Mouse (Mus musculus): ENCODE results near the gene Htr5b.

Htr5b gene

GRCm38 (mm10) chr1:121528399-121528720, at the start of gene Htr5b:
Gene Htr5b (minus strand): TSS chr1:121528465.
- DNase-seq, result peak; percentile 14

GRCm38 (mm10) chr1:121577491-121577890, 49.2 kb upstream of the Htr5b start:
- DNase-seq, result no peak

DNA sequence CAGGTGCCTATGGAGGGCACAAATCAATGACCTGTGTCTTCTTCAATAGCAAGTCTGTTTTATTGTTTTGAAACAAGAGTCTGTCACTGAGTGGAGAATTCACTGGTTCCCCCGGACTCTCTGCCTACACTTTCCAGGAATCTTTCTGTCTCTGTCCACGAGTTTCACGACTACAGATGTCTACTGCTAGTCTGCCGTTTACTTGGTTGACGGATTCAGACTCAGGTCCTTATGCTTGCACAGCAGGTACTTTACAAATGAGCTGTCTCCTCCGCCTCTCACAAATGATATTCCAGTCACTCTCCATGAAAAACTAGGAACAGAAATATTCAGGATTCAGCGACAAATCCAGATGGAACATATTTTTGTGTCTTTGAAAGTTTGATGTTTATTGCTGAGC, 42.3 kb upstream of the Htr5b start:
- no peak for DNase-seq

- peak; percentile 95 for DNase-seq
Observed at GRCm38 (mm10) chr1:121567521-121568489, 39.5 kb upstream of the Htr5b start, which contains the start of gene Ddx18. Gene Ddx18 (minus strand): TSS chr1:121567989.

- no peak for DNase-seq
Observed at GRCm38 (mm10) chr1:121557861-121558260, 29.6 kb upstream of the Htr5b start.

DNA sequence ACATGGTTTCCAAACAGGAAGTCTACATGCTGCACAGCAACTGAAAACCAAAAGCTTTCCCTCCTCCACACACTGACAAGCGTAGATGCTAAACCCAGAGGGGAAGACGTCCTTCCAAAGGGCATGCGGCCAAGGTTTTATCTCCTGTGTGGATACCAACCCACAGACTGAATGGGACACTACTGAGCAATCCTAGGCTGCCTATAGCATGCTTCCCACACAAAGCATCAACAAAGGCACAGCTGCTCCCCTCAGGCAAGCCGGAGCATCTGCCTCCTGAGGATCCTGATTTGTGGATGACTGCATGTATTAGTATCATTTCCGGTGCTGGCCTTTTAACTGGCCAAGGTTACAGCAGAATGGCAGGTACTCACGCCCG, 23.2 kb upstream of the Htr5b start:
- no peak for DNase-seq

- DNase-seq, result no peak
Observed at GRCm38 (mm10) chr1:121550801-121551456, 22.7 kb upstream of the Htr5b start.

DNA sequence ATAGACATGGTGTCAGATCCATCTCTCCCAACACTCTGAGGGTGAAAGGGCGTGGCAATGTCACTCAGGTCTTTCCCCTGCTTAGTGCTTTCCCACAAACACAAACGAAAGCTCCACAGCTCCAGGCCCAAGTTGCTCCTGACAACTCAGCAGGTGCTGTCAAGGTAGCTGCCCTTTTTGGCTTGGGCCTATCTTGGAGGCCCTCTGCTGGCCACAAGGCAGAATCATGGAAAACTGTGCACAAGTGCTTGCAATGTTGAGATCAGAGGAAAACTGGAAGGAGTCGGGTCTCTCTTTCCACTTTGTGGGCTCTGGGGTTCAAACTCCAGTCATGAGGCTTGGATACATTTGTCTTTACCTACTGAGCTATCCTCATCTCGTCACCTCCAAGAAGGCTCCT, 21.2 kb upstream of the Htr5b start:
- no peak for DNase-seq

GRCm38 (mm10) chr1:121548667-121549066, 20.4 kb upstream of the Htr5b start:
- no peak for DNase-seq

DNA sequence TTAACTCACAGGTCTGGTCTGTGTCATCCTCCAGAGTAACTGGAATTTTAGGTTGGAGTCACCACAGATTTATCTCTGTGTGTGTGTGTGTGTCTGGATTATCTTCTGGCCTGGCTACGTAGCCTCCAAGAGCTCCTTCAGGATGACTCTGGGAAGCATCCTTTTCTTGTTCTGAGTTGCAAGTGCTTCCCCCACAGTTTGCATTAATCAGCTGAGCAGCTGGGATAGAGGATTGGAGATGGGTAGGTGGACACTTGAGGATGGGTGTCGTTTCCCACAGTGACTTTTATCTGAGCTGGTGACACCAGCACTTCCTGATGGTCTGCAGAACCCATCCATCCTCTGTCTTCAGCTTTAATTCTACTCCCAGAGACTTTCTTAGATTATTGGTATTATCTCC, 18.6 kb upstream of the Htr5b start:
- DNase-seq, result no peak

GRCm38 (mm10) chr1:121540361-121540760, 12.1 kb upstream of the Htr5b start:
- no peak for DNase-seq

- DNase-seq, result no peak
Observed at GRCm38 (mm10) chr1:121531439-121531838, 3.2 kb upstream of the Htr5b start.

DNA sequence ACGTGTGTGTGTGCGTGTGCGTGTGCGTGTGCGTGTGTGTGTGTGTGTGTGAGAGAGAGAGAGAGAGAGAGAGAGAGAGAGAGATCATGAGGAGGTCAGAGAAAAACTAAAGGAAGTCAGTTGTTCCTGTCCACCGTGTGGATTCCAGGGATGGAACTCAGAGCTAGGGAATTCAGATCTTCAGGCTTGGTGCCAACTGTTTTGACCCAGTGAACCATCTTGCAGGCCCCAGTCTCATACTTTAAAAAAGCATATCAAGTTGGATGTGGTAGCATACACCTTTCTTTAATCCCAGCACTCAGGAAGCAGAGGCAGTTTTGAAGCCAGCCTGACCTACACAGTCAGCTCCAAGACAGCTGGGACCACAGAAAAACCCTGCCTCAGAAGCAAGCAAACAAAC, 1.0 kb upstream of the Htr5b start:
- no peak for DNase-seq

DNA sequence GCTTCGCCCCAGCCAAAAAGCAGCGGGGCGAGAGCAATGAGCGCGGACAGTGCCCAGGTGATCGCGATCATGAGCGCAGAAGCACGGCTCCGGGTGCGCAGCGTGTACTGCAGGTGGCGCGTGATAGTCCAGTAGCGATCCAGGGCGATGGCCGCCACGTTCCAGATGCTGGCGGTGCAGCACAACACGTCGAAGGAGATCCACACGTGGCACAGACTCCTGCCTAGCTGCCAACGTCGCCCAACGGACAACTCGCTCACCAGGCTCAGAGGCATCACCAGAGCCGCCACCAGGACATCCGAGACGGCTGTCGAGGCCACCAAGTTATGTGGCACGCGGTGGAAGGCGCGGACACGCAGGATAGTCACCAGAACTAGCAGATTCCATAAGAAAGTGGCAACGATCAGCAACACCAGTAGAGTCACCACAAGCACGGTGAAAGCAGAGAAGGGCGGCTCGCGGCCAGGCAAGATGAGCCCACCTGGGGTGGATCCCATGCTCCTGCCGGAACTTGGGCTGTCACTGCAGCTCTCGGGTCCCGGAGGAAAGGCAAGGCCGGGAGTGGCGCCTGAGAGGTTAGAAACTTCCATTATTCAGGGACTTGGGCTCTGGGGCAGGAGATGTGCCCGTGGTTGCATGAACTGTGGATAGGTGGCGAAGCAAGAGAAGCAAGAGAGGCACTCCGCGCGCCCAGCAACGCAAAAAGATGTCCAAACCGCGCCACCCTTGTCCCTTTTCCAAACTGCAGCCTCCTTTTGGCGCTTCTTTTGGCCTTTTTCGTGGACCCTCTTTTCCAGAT, 466 bp downstream of the Htr5b start:
- DNase-seq, result no peak

DNA sequence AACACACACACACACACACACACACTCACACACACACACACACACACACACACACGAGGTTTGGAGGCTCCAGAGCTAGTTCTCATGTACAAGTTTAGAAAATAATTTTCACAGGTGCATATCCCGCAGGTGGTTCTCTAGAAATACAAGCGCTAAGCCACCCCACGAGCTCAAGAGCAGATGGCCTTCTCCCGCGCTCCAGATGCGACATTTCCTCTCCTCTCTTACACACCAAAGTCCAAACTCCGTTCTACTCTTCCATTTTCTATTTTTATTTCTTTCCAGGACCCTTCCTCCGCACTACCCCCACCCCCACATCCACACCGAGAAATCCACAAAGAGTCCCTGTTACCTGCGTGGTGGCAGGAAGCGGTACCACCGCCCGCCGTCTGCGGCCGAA, 1.2 kb downstream of the Htr5b start:
- no peak for DNase-seq

DNA sequence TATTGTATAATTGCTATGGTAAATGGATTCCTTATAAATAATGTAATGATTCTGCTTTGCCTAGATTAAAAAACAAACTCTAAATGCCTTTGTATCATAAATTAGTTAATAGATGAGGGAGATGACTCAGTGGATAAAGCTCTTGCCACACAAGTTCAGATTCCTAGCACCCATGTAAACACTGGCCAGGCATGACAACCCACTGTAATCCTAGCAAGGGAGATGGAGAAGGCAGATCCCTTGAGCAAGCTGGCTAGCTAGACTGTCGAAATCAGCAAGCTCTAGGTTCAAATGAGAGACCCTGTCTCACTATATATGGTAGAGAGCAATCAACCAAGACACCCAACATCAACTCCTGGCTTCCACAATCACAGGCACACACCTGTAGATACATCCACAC, 9.7 kb downstream of the Htr5b start:
- no peak for DNase-seq

DNA sequence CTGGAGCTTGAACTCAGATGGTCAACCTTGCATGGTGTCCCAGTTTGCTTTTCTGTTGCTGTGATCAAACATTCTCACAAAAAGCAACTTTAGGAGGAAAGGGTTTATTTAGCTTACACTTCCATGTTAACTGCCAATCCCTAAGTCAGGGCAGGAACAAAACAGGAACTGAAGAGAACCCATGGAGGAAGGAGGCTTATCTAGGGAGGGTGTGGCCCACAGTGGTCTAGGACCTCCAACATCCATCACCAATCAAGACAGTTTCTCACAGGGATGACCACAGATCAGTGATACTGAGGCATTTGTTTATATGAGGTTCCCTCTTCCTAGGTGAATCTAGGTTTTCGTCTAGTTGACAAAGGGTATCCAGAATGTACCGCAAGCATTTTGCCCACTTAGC, 16.3 kb downstream of the Htr5b start:
- no peak for DNase-seq

DNA sequence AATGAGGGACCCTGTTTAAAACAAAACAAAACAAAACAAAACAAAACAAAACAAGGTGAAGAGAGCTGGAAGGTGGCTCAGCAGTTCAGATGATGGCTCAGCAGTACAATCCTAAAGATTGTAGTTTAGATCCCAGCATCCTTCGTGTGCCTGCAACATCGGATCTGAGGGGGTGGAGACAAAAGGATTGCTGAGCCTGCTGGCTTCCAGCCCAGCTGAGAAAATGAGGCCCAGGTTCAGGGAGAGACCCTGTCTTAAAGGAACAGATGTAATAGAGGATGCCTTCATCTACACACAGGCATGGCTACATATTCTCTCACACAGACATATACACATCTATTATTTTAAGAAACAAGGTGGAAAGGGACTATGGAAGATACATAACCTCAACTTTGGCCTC, 17.1 kb downstream of the Htr5b start:
- no peak for DNase-seq

DNA sequence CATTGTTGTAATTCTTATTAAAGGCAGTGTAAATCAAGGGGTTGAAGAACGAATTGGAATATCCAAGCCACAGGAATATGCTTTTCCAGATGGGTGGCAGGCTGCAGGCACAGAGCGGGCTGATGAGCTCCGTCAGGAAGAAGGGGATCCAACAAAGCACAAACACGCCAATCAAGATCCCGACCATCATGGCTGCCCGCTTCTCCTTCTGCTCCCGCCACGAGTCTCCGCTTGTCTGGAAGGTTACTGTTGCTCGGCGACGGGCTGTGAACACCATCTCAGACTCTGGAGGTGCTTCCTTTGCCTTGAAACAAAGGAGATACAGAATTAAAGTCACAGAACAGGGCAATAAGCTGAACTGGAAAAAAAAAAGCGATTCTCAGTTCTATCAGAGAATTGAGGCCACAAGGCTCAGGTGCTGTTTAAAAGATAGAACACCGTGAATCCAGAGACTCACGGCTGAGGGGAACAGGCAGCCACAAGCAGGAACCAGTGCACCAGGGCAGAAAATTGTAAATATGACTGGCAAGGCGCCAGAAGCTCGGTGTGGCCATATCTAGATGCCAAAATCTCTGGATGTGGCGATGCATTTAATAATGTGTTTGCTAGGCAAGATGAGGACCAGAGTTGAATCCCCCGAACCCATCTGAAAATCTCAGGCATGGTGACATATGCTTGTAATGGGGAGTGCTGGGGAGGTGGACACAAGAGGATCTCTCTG, 17.7 kb downstream of the Htr5b start:
- DNase-seq, result no peak

DNA sequence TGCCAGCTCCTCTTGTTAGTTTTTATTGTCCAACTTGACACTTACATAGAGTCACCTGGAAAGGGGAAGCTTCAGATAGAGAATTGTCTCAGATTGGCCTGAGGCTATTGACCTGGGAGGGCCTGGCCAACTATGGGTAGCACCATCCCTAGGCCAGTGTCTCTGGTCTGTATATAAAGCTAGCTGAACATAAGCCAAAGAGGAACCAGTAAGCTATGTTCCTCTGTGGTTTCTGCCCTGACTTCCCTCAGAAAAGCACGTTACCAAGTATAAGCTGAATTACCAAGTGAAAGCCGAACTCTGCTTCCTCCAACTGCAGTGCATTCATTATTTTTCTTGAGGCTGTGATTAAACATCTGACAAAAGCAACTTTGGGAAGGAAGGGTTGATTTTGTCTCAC, 19.5 kb downstream of the Htr5b start:
- DNase-seq, result no peak

DNA sequence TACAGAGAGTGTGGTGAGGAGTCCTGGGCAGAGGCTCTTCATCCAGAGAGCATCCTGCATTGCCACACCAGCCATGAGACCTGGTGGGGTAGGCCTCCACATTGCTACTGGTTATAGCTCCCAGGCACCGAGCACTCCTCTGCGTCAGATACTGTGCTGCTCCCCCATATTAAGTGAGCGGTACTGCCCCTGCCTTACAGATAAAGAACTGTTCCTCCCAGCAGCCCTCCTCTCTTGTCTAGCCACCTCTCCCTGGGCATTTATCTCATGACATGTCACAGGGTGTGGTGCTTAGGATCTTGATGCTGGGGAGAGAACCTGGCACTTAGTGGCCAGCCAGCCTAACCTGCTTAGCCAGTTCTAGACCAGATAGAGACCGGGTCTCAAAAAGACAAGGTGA, 31.2 kb downstream of the Htr5b start:
- DNase-seq, result no peak

DNA sequence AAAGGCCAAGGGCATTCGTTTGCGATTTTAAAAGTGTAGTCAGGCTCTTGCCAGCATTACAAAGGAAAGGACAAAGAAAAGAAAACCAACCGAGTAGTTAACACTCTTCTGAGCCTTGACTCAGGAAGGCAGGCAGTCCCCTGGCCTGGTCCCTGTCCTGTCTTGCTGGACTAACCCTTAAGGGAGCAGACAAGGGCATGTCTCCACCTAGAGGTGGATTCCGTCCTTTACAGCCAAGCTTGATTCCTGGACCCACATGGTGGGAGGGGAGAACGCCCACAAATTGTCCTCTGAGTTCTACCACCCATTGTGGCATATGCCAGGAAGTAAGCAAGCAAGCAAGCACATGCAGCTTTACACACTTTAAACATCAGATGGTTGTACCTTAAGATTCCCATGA, 38.0 kb downstream of the Htr5b start:
- peak; percentile 27 for DNase-seq

DNA sequence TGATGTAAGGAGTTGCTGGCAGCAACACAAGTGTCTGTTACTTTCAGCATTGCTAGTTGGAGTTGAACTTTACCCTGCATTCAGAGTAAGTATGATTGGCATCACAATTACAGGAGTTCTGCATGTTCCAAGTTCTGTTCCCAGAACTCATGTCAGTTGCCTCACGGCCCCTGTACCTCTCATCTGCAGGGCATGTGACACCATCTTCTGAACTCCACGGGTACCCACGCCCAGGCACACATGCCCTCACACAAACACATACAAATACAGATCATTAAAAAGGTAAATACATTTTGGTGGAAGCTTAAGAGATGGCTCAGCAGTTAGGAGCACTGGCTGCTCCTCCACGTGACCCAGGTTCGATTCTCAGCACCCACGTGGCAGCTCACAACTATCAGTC, 41.5 kb downstream of the Htr5b start:
- DNase-seq, result no peak
